Mouse (Mus musculus): ENCODE data around the gene Ino80. TPM values are rescaled to one million over a fixed set of nuclear protein-coding genes. Genes with fewer than 3 reads are reported as not detected.

Gene Ino80
- polyA plus RNA-seq, 1 experiment from 2014 or later = 3.2 TPM

GRCm38 (mm10) chr2:119463945-119464344 lies 13.5 kb downstream of the Ino80 start:
- Histone ChIP-seq H3K4me3 (ENCODE audit: low read depth, low read length) (no peak overlapping the region), H3K9ac (replicated peaks; ENCODE audit: low read depth) (no peak overlapping the region), H3K4me2 (replicated peaks; ENCODE audit: low read depth, low read length) (no peak overlapping the region), H3K4me1 (ENCODE audit: insufficient read depth, low read depth, low read length) (no peaks in the 10 kb centered on the region), H3K36me3 (ENCODE audit: insufficient read depth, low read length) (no peaks in the 10 kb centered on the region), H3K9me3 (ENCODE audit: low read length) (no peaks in the 10 kb centered on the region), H3K27ac (ENCODE audit: low read length) (no peak overlapping the region), H3K27me3 (replicated peaks; ENCODE audit: insufficient read depth, low read length) (no peaks in the 10 kb centered on the region)
- TF ChIP-seq CTCF (IDR thresholded peaks at IDR 0.05) = no peak
- no peak for TF ChIP-seq EP300 (IDR thresholded peaks at IDR 0.05)
- DNase-seq (ENCODE audit: low spot score) (no peak), ATAC-seq (no peak)
- WGBS = 69% methylated on average over 4 of the region's 4 CpGs

GRCm38 (mm10) chr2:119463114-119463775 lies 14.2 kb downstream of the Ino80 start:
- no peak overlapping the region for H3K4me3 ChIP-seq (ENCODE audit: low read depth, low read length)
- H3K36me3 ChIP-seq (ENCODE audit: insufficient read depth, low read length) = no peaks in the 10 kb centered on the region
- no peaks in the 10 kb centered on the region for H3K27me3 ChIP-seq (replicated peaks; ENCODE audit: insufficient read depth, low read length)
- no peaks in the 10 kb centered on the region for H3K4me1 ChIP-seq (ENCODE audit: insufficient read depth, low read depth, low read length)
- no peak for TF ChIP-seq EP300 (IDR thresholded peaks at IDR 0.05)
- TF ChIP-seq CTCF (IDR thresholded peaks at IDR 0.05) = no peak
- no peak for ATAC-seq
- WGBS = 86% methylated on average over 5 of the region's 5 CpGs
- H3K9ac ChIP-seq (replicated peaks; ENCODE audit: low read depth) = no peak overlapping the region
- H3K27ac ChIP-seq (ENCODE audit: low read length) = no peak overlapping the region
- no peaks in the 10 kb centered on the region for H3K9me3 ChIP-seq (ENCODE audit: low read length)
- DNase-seq (ENCODE audit: low spot score) = no peak
- H3K4me2 ChIP-seq (replicated peaks; ENCODE audit: low read depth, low read length) = no peak overlapping the region

- Histone ChIP-seq H3K4me2 (replicated peaks; ENCODE audit: low read depth, low read length) (no peak overlapping the region), H3K27me3 (replicated peaks; ENCODE audit: insufficient read depth, low read length) (no peaks in the 10 kb centered on the region), H3K36me3 (ENCODE audit: insufficient read depth, low read length) (peaks cover 3% of the 10 kb centered on the region; the same call in 1 of the 2 replicates), H3K9me3 (ENCODE audit: low read length) (no peaks in the 10 kb centered on the region), H3K27ac (ENCODE audit: low read length) (no peak overlapping the region), H3K4me3 (ENCODE audit: low read depth, low read length) (no peak overlapping the region), H3K9ac (replicated peaks; ENCODE audit: low read depth) (no peak overlapping the region), H3K4me1 (ENCODE audit: insufficient read depth, low read depth, low read length) (no peaks in the 10 kb centered on the region)
- ATAC-seq (no peak), DNase-seq (ENCODE audit: low spot score) (peak; percentile 10)
- TF ChIP-seq EP300 (IDR thresholded peaks at IDR 0.05) (no peak), CTCF (IDR thresholded peaks at IDR 0.05) (peak; percentile 60)
- 98% methylated on average over 3 of the region's 3 CpGs for WGBS
These were observed 16.5 kb downstream of the Ino80 start for GRCm38 (mm10) chr2:119461028-119461427.

- no peak overlapping the region for H3K27ac ChIP-seq (ENCODE audit: low read length)
- no peaks in the 10 kb centered on the region for H3K9me3 ChIP-seq (ENCODE audit: low read length)
- no peak overlapping the region for H3K4me3 ChIP-seq (ENCODE audit: low read depth, low read length)
- no peak overlapping the region for H3K9ac ChIP-seq (replicated peaks; ENCODE audit: low read depth)
- 94% methylated on average over 3 of the region's 3 CpGs for WGBS
- ATAC-seq (no peak), DNase-seq (ENCODE audit: low spot score) (no peak)
- no peaks in the 10 kb centered on the region for H3K4me1 ChIP-seq (ENCODE audit: insufficient read depth, low read depth, low read length)
- no peaks in the 10 kb centered on the region for H3K27me3 ChIP-seq (replicated peaks; ENCODE audit: insufficient read depth, low read length)
- H3K36me3 ChIP-seq (ENCODE audit: insufficient read depth, low read length) = peaks cover 12% of the 10 kb centered on the region; the same call in 1 of the 2 replicates
- no peak for TF ChIP-seq EP300 (IDR thresholded peaks at IDR 0.05)
- TF ChIP-seq CTCF (IDR thresholded peaks at IDR 0.05) = no peak
- no peak overlapping the region for H3K4me2 ChIP-seq (replicated peaks; ENCODE audit: low read depth, low read length)
These were observed 22.9 kb downstream of the Ino80 start for GRCm38 (mm10) chr2:119454558-119454957.

- DNase-seq (ENCODE audit: low spot score) (peak; percentile 76), ATAC-seq (peak; percentile 54; the same call in 1 of the 2 replicates)
- Histone ChIP-seq H3K4me1 (ENCODE audit: insufficient read depth, low read depth, low read length) (no peaks in the 10 kb centered on the region), H3K27ac (ENCODE audit: low read length) (no peak overlapping the region), H3K9ac (replicated peaks; ENCODE audit: low read depth) (no peak overlapping the region), H3K27me3 (replicated peaks; ENCODE audit: insufficient read depth, low read length) (no peaks in the 10 kb centered on the region), H3K9me3 (ENCODE audit: low read length) (no peaks in the 10 kb centered on the region), H3K4me3 (ENCODE audit: low read depth, low read length) (no peak overlapping the region), H3K36me3 (ENCODE audit: insufficient read depth, low read length) (peaks cover 8% of the 10 kb centered on the region; the same call in 1 of the 2 replicates), H3K4me2 (replicated peaks; ENCODE audit: low read depth, low read length) (no peak overlapping the region)
- TF ChIP-seq EP300 (IDR thresholded peaks at IDR 0.05) (no peak), CTCF (IDR thresholded peaks at IDR 0.05) (peak; percentile 81)
- 78% methylated on average over 1 of the region's 1 CpGs for WGBS
These were observed 40.5 kb downstream of the Ino80 start for GRCm38 (mm10) chr2:119436988-119437387.

- H3K9me3 ChIP-seq (ENCODE audit: low read length) = no peaks in the 10 kb centered on the region
- no peaks in the 10 kb centered on the region for H3K4me1 ChIP-seq (ENCODE audit: insufficient read depth, low read depth, low read length)
- no peak overlapping the region for H3K9ac ChIP-seq (replicated peaks; ENCODE audit: low read depth)
- WGBS = 95% methylated on average over 4 of the region's 4 CpGs
- no peaks in the 10 kb centered on the region for H3K27me3 ChIP-seq (replicated peaks; ENCODE audit: insufficient read depth, low read length)
- H3K4me3 ChIP-seq (ENCODE audit: low read depth, low read length) = no peak overlapping the region
- TF ChIP-seq CTCF (IDR thresholded peaks at IDR 0.05) (no peak), EP300 (IDR thresholded peaks at IDR 0.05) (no peak)
- no peak for ATAC-seq
- peaks cover 8% of the 10 kb centered on the region; the same call in 1 of the 2 replicates for H3K36me3 ChIP-seq (ENCODE audit: insufficient read depth, low read length)
- H3K27ac ChIP-seq (ENCODE audit: low read length) = no peak overlapping the region
- no peak overlapping the region for H3K4me2 ChIP-seq (replicated peaks; ENCODE audit: low read depth, low read length)
- no peak for DNase-seq (ENCODE audit: low spot score)
These were observed 41.0 kb downstream of the Ino80 start for GRCm38 (mm10) chr2:119436467-119436866.
